Mouse (Mus musculus): ENCODE measurements around the gene Tmem202. TPM values are rescaled to one million over a fixed set of nuclear protein-coding genes. Genes with fewer than 3 reads are reported as not detected.

The Tmem202 gene
- total RNA-seq, 2 experiments from 2014 or later, result 0.88 to 1.6 TPM

Other genes with a start within 250 kb of the Tmem202 start
- 10 to 100 TPM; 23.4 to 25.9 TPM for gene Adpgk, start 248.3 kb downstream of the Tmem202 start, total RNA-seq (2021)
- gene Bbs4, start 186.3 kb downstream of the Tmem202 start, total RNA-seq (2021), result 1 to 10 TPM; 8.1 to 8.7 TPM
- gene Arih1, start 53.2 kb downstream of the Tmem202 start, total RNA-seq (2021), result 10 to 100 TPM; 87.0 to 99.7 TPM
- gene Hexa, start 307 bp downstream of the Tmem202 start, total RNA-seq (2021), result 10 to 100 TPM; 70.7 to 71.7 TPM
- gene Celf6, start 38.1 kb upstream of the Tmem202 start, total RNA-seq (2021), result 1 to 10 TPM; 5.1 to 8.0 TPM
- 10 to 100 TPM; 26.2 to 35.7 TPM for gene Parp6, start 77.4 kb upstream of the Tmem202 start, total RNA-seq (2021)
- 100 to 1,000 TPM; 585 to 668 TPM for gene Pkm, start 116.5 kb upstream of the Tmem202 start, total RNA-seq (2021)
- under 1 TPM; 0.42 to 0.45 TPM for gene Gramd2, start 140.3 kb upstream of the Tmem202 start, total RNA-seq (2021)
- gene Senp8, start 210.9 kb upstream of the Tmem202 start, total RNA-seq (2021), result 1 to 10 TPM; 4.3 to 9.0 TPM
- gene Myo9a, start 211.0 kb upstream of the Tmem202 start, total RNA-seq (2021), result 10 to 100 TPM; 11.4 to 19.2 TPM

Data from adrenal gland, postnatal 10 days (tissue).